Mouse (Mus musculus): ENCODE data around the gene Ogdh. TPM values are rescaled to one million over a fixed set of nuclear protein-coding genes. Genes with fewer than 3 reads are reported as not detected.
"Not testable (repeated sequence)": the region's sequence is repeated elsewhere in the genome, so short reads cannot be mapped to it uniquely, and the experiment has no call there.

Ogdh gene
- polyA plus RNA-seq, 1 experiment from 2014 or later = 98.3 TPM

DNA sequence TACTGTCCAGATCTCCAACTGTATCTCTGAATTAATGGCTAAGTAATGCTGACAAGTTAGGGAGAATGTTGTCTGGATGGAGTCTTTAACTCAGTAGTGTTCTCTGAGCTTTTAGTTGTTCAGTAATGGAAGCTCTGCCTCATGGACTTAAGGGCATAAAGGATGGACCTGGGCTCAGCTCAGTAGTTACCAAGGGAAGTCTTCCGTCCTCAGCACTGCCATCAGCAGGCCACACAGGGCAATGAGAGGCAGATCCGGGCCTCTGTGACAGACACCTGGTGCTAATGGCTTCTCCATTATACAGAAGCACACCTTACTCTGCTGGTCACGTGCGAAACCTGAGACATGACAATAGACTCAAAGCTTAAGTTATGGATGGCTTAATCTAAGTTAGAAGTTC lies 45.3 kb downstream of the Ogdh start:
- H3K36me3 ChIP-seq = peaks cover 46% of the 10 kb centered on the region
- 88% methylated on average over 4 of the region's 4 CpGs for WGBS
- H3K4me3 ChIP-seq = no peak overlapping the region
- H3K27me3 ChIP-seq = no peaks in the 10 kb centered on the region
- H3K4me2 ChIP-seq (replicated peaks) = no peak overlapping the region
- no peaks in the 10 kb centered on the region for H3K9me3 ChIP-seq
- no peak overlapping the region for H3K9ac ChIP-seq (replicated peaks)
- no peaks in the 10 kb centered on the region for H3K4me1 ChIP-seq
- no peak for ATAC-seq (ENCODE audit: low FRiP score, low read depth)
- H3K27ac ChIP-seq (replicated peaks) = no peak overlapping the region

DNA sequence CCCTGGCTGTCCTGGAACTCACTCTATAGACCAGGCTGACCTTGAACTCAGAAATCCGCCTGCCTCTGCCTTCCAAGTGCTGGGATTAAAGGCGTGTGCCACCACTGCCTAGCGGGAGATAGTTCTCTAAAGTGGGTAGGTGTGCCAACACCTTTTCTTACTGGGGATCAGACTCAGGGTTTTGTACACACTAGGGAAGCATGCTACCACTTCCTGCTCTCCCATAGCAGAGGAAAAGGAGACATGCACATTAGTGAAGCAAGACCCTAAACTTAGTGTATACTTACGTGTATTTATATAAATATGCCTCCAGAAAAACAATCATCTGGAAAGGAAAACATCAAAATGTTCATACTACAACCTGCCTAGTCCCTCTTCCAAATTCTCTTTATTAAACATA lies 54.5 kb downstream of the Ogdh start:
- ATAC-seq (ENCODE audit: low FRiP score, low read depth) = no peak
- no peak overlapping the region for H3K4me2 ChIP-seq (replicated peaks)
- H3K4me1 ChIP-seq = no peaks in the 10 kb centered on the region
- H3K4me3 ChIP-seq = no peak overlapping the region
- no peaks in the 10 kb centered on the region for H3K9me3 ChIP-seq
- peaks cover 95% of the 10 kb centered on the region for H3K36me3 ChIP-seq
- no peak overlapping the region for H3K27ac ChIP-seq (replicated peaks)
- no peaks in the 10 kb centered on the region for H3K27me3 ChIP-seq
- 96% methylated on average over 4 of the region's 4 CpGs for WGBS
- no peak overlapping the region for H3K9ac ChIP-seq (replicated peaks)

DNA sequence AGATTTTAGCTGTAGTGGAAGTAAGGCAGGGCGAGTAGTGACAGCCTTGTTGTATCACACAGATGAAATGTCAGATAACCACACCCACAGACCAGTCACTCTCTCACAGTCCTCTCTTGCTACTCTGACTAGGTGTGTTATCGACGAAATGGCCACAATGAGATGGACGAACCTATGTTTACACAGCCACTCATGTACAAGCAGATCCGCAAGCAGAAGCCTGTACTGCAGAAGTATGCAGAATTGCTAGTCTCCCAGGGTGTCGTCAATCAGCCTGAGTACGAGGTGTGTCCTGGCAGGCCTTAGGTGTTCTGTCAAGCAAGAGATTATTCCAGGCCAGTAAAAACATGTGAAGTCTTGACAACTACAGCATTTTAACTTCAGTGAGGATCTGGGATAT lies 55.5 kb downstream of the Ogdh start:
- no peaks in the 10 kb centered on the region for H3K27me3 ChIP-seq
- H3K9ac ChIP-seq (replicated peaks) = no peak overlapping the region
- no peaks in the 10 kb centered on the region for H3K4me1 ChIP-seq
- no peak overlapping the region for H3K4me2 ChIP-seq (replicated peaks)
- H3K36me3 ChIP-seq = peaks cover 91% of the 10 kb centered on the region
- H3K4me3 ChIP-seq = no peak overlapping the region
- no peaks in the 10 kb centered on the region for H3K9me3 ChIP-seq
- 94% methylated on average over 7 of the region's 7 CpGs for WGBS
- no peak overlapping the region for H3K27ac ChIP-seq (replicated peaks)
- no peak for ATAC-seq (ENCODE audit: low FRiP score, low read depth)

DNA sequence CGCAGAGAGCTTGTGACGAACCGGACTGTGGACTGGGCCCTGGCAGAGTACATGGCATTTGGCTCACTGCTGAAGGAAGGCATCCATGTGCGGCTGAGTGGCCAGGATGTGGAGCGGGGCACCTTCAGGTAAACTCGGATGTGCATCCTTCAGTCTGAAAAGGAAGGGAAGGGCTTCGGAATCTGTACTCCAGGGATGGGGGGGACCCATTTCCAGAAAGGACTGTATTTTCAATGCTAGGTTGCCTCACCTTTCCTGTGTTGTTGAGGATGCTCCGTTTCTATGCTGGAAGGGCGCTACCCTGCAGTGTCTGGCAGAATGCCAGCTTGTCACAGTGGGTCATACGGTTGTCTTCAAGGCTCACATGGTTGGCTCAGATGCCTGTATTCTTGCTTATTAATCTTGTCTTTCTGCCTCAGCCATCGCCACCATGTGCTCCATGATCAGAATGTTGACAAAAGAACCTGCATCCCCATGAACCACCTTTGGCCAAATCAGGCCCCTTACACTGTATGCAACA lies 57.3 kb downstream of the Ogdh start:
- no peak overlapping the region for H3K4me2 ChIP-seq (replicated peaks)
- H3K9me3 ChIP-seq = no peaks in the 10 kb centered on the region
- no peaks in the 10 kb centered on the region for H3K4me1 ChIP-seq
- no peak overlapping the region for H3K4me3 ChIP-seq
- WGBS = 93% methylated on average over 11 of the region's 11 CpGs
- H3K9ac ChIP-seq (replicated peaks) = no peak overlapping the region
- H3K36me3 ChIP-seq = peaks cover 93% of the 10 kb centered on the region
- ATAC-seq (ENCODE audit: low FRiP score, low read depth) = no peak
- H3K27me3 ChIP-seq = no peaks in the 10 kb centered on the region
- no peak overlapping the region for H3K27ac ChIP-seq (replicated peaks)

DNA sequence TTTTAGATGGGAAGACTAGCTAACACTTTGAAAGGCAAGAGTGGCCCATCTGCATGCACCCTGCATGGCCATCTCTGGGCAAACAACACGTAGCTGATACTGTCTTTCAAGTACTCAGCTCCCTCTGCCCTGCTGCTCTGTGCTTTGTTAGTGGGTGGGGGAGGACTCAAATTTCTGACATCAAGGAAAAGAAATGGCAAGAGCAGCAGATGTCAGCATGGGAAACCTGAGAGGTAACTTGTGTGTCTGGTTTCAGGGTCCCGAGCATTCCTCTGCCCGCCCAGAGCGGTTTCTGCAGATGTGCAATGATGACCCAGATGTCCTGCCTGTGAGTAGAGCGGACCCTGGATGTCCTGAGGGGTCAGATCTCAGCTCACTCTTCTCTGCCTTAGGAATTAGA lies 58.2 kb downstream of the Ogdh start:
- Histone ChIP-seq H3K9ac (replicated peaks) (no peak overlapping the region), H3K27me3 (no peaks in the 10 kb centered on the region), H3K4me2 (replicated peaks) (no peak overlapping the region), H3K4me1 (no peaks in the 10 kb centered on the region), H3K36me3 (peaks cover 94% of the 10 kb centered on the region), H3K4me3 (no peak overlapping the region), H3K9me3 (no peaks in the 10 kb centered on the region), H3K27ac (replicated peaks) (no peak overlapping the region)
- 98% methylated on average over 5 of the region's 5 CpGs for WGBS
- no peak for ATAC-seq (ENCODE audit: low FRiP score, low read depth)

DNA sequence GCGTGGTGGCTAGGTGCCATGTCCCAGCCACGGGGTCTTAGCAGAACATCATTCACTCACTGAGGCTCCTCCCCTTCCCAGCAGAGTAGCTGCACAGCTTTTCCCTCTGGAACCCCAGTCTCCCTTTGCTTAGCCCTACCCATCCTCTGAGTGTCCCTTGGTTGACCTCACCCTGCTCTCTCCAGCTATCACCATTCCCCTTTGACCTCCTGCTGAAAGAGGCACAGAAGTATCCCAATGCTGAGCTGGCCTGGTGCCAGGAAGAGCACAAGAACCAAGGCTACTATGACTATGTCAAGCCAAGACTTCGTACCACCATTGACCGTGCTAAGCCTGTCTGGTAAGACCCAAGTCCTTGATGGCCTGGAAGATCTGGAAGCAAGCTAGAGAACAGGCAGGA lies 63.7 kb downstream of the Ogdh start:
- H3K27ac ChIP-seq (replicated peaks) = no peak overlapping the region
- ATAC-seq (ENCODE audit: low FRiP score, low read depth) = no peak
- H3K9me3 ChIP-seq = no peaks in the 10 kb centered on the region
- no peaks in the 10 kb centered on the region for H3K27me3 ChIP-seq
- H3K4me3 ChIP-seq = no peak overlapping the region
- no peaks in the 10 kb centered on the region for H3K4me1 ChIP-seq
- H3K36me3 ChIP-seq = peaks cover 69% of the 10 kb centered on the region
- WGBS = 96% methylated on average over 4 of the region's 4 CpGs
- H3K9ac ChIP-seq (replicated peaks) = no peak overlapping the region
- H3K4me2 ChIP-seq (replicated peaks) = no peak overlapping the region

DNA sequence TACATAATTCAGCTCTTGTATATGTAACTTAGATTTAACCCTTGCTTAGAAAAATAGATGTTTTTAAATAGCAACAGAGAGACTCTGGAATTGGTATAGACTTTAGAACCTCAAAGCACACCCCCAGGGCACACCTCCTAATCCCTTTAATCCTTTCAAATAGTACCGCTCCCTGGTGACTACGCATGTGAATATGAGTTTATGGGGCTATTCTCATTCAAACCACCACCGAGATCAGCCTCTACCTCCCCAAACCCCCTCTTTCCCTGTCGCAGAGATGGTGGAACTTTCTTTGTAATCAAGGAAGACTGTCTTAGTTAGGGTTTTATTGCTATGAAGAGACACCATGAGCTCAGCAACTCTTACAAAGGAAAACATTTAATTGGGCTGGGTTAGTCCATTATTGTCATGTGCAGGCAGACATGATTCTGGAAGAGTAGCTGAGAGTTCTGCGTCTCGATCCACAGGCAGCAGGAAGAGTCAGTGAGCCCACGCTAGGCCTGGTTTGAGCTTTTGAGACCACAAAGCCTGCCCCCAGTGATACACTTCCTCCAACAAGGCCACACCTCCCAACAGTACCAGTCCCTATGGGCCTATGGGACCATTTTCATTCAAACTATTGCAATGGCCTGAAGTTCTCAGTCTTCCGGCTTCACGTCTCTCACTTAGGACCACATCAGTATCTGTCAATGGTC lies 73.3 kb downstream of the Ogdh start:
- Histone ChIP-seq H3K9ac (replicated peaks) (no peak overlapping the region), H3K4me1 (no peaks in the 10 kb centered on the region), H3K27me3 (no peaks in the 10 kb centered on the region), H3K4me3 (no peak overlapping the region), H3K27ac (replicated peaks) (no peak overlapping the region), H3K36me3 (no peaks in the 10 kb centered on the region), H3K9me3 (no peaks in the 10 kb centered on the region), H3K4me2 (replicated peaks) (no peak overlapping the region)
- WGBS = 74% methylated on average over 9 of the region's 9 CpGs
- no peak for ATAC-seq (ENCODE audit: low FRiP score, low read depth)

DNA sequence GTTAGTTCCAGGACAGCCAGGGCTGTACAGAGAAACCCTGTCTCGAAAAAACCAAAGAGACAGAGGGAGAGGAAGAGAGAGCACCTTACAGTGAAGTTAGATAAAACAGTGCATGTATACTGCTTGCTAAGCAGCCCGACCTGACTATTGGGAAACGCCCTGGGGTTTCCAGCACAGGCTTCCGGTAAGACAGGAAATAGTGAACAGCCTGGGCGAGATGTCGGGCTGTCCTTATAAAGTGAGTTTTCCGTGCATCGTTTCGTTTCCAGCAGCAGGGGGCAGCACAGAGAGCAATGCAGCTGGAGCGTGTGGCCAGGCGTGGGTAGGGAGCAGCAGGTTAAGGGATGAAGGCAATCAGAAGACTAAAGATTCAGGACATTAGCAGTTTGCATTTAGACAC lies 74.5 kb downstream of the Ogdh start:
- peak; percentile 56; the same call in 1 of the 2 replicates for ATAC-seq (ENCODE audit: low FRiP score, low read depth)
- Histone ChIP-seq H3K4me3 (no peak overlapping the region), H3K4me1 (no peaks in the 10 kb centered on the region), H3K27ac (replicated peaks) (no peak overlapping the region), H3K9ac (replicated peaks) (no peak overlapping the region), H3K36me3 (no peaks in the 10 kb centered on the region), H3K27me3 (no peaks in the 10 kb centered on the region), H3K4me2 (replicated peaks) (no peak overlapping the region), H3K9me3 (no peaks in the 10 kb centered on the region)
- 20% methylated on average over 11 of the region's 11 CpGs for WGBS

DNA sequence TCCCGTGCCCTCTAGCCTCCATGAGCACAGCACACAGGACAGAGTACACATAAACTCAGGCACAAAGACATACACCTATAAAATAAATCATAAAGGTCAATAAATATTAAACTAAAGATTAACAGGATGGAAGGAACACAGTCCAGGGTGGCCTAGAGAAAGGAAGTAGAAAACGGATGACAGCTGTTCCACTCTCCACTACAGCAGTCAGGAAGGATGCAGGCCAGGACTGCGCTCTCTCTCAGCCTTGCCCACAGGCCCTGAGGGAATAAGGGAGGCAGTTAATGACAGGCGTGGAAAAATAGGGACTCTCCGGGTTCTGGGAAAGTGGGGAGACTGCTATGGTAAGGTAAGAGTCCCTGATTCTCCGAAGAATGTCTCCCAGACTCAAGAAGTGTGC lies 75.0 kb downstream of the Ogdh start:
- no peak for ATAC-seq (ENCODE audit: low FRiP score, low read depth)
- WGBS = 78% methylated on average over 6 of the region's 6 CpGs
- Histone ChIP-seq H3K9me3 (no peaks in the 10 kb centered on the region), H3K36me3 (no peaks in the 10 kb centered on the region), H3K4me2 (replicated peaks) (no peak overlapping the region), H3K4me3 (no peak overlapping the region), H3K27ac (replicated peaks) (no peak overlapping the region), H3K4me1 (no peaks in the 10 kb centered on the region), H3K9ac (replicated peaks) (no peak overlapping the region), H3K27me3 (no peaks in the 10 kb centered on the region)

DNA sequence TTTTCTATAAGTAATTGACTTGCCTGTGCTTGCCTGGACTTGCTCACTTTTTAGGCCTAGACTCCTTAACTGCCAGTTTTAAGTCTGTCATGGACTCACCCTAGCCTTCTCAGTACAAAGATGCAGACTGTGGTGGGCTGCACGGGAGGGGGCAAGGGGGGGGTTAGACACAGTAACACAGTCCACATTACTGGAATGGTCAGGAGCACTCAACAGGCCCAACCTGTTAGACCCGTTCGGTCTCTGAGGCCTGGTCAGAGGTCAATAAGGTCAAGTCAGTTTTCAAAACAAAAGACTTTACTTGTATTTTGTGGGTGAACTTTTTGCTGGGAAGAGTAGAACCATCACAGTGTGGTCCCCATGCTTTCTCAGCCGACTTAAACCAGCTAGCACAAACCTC lies 75.7 kb downstream of the Ogdh start:
- H3K9me3 ChIP-seq = no peaks in the 10 kb centered on the region
- H3K36me3 ChIP-seq = no peaks in the 10 kb centered on the region
- ATAC-seq (ENCODE audit: low FRiP score, low read depth) = no peak
- H3K4me2 ChIP-seq (replicated peaks) = no peak overlapping the region
- H3K4me1 ChIP-seq = no peaks in the 10 kb centered on the region
- WGBS = 87% methylated on average over 4 of the region's 4 CpGs
- no peak overlapping the region for H3K4me3 ChIP-seq
- no peak overlapping the region for H3K27ac ChIP-seq (replicated peaks)
- H3K9ac ChIP-seq (replicated peaks) = no peak overlapping the region
- no peaks in the 10 kb centered on the region for H3K27me3 ChIP-seq

DNA sequence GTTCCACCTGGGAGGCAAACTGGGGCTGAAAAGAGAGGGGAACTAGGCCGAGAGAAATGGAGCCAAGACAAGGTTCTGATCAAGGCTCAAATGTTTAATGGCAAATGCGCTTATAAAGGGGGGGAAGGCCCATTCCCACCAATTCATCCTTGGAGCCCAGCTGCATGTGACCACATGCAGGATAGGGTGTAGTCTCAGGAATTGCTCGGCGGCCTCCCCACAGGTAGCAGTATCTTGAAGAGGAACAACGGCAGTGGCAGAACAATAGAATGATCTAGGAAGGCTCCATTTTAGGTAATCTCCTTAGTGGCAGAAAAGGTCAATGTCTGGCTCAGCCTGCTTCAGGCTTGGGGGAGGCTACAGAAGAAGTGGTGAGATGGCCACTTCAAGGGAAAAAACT lies 76.6 kb downstream of the Ogdh start:
- not testable (repeated sequence) for ATAC-seq (ENCODE audit: low FRiP score, low read depth); H3K36me3 ChIP-seq; H3K27ac ChIP-seq (replicated peaks); H3K4me1 ChIP-seq; H3K4me2 ChIP-seq (replicated peaks); H3K4me3 ChIP-seq; H3K27me3 ChIP-seq; H3K9ac ChIP-seq (replicated peaks); H3K9me3 ChIP-seq
- WGBS = 71% methylated on average over 5 of the region's 5 CpGs

DNA sequence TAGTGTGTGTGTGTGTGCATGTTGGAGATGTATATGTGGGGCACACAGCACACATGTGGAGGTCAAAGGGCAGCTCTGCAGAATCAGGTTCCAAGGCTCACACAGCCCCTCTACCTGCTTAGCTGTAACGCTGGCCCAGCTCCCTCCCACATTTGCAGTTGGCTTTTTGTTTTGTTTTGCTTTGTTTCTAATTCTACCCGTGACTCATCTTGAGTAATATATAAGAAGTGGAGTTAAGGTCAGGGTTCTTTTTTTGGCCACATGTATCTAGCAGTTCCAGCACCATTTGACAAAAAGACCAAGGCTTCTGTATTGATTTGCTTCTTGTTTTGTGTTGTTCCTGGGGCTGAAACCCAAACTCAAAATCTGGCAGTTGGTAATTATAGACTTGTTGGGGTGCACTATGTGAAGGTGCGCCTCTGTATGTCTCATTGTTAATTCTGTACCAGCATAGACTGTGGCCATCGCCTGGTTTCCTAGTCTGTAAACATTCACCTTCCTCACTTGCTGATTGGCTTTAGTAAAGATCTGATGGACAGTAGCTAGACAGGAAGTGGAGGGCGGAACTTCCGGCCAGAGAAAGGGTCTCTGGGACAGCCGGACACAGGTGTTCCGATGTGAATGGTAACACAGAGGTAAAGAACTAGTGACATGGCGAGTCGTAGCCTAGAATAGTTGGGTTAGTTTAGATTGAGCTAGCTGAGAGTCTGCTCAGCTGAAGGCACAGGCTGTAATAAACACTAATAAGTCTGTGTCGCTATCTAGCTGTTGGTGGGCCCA lies 80.1 kb downstream of the Ogdh start:
- H3K27ac ChIP-seq (replicated peaks) = no peak overlapping the region
- ATAC-seq (ENCODE audit: low FRiP score, low read depth) = no peak

More for the DNA sequence above, 80.1 kb downstream of the Ogdh start:
- 89% methylated on average over 11 of the region's 11 CpGs for WGBS
- no peaks in the 10 kb centered on the region for H3K27me3 ChIP-seq
- no peak overlapping the region for H3K4me2 ChIP-seq (replicated peaks)
- no peaks in the 10 kb centered on the region for H3K36me3 ChIP-seq
- H3K4me3 ChIP-seq = no peak overlapping the region
- no peaks in the 10 kb centered on the region for H3K4me1 ChIP-seq
- H3K9me3 ChIP-seq = no peaks in the 10 kb centered on the region
- no peak overlapping the region for H3K9ac ChIP-seq (replicated peaks)
